Mouse (Mus musculus) c-Kit-negative CD71-positive TER-119-positive erythroid progenitor cells, embryonic 14.5 days (primary cell): ENCODE data around the gene Hnrnph1.

Source experiments
- DNase-seq: peaks from one replicate; pipeline ENCODE4 v3.0.0-alpha.2; 2013; ENCODE audit warnings: low read depth, low spot score

Hnrnph1 gene

DNA sequence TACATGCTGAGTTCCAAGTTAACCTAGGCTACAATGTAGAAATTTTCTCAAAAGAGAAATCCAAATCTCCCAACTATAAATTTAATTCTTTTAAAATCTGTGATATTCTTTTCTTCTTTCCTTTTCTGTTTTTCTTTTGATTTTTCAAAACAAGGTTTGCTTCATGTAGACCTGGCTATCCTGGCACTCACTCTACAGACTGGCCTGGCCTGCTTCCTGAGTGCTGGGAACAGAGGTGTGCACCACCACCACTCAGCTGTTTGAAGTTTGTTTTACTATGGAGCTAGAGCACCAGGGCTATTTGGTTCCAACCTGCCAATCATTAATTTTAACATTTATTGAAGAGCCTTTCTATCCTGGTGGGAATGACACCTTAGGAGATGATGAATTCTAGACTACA, 3.7 kb upstream of the Hnrnph1 start:
- no peak for DNase-seq

DNA sequence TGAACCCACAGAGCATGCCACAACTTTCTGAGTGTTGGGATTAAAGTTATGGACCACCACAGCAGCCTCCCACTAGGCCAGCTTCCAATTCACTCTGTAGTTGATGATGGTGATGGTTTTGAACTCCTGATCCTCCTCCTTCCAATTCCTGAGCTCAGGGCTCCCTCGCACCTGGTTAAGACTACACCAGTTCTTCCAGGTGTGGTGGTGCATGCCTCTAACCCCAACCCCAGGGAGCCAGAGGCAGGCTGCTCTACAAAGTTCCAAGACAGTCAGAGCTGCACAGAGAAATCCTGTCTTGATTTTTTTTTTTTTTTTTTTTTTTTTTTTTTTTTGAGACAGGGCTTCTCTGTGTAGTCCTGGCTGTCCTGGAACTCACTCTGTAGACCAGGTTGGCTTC, 3.2 kb upstream of the Hnrnph1 start:
- no peak for DNase-seq

- no peak for DNase-seq
These were observed 2.3 kb upstream of the Hnrnph1 start for GRCm38 (mm10) chr11:50374286-50375015.

GRCm38 (mm10) chr11:50375421-50375820, 1.4 kb upstream of the Hnrnph1 start:
- no peak for DNase-seq

GRCm38 (mm10) chr11:50376156-50376790, 517 bp upstream of the Hnrnph1 start:
- DNase-seq: no peak

GRCm38 (mm10) chr11:50377892-50378684, 1.3 kb downstream of the Hnrnph1 start:
- DNase-seq: peak; percentile 68

GRCm38 (mm10) chr11:50379023-50379752, 2.4 kb downstream of the Hnrnph1 start:
- DNase-seq: no peak

- no peak for DNase-seq
These were observed 4.5 kb downstream of the Hnrnph1 start for GRCm38 (mm10) chr11:50381311-50381710.

GRCm38 (mm10) chr11:50387167-50387679, 10.4 kb downstream of the Hnrnph1 start:
- DNase-seq: no peak

GRCm38 (mm10) chr11:50387697-50388096, 10.9 kb downstream of the Hnrnph1 start:
- no peak for DNase-seq

- no peak for DNase-seq
These were observed 11.6 kb downstream of the Hnrnph1 start for GRCm38 (mm10) chr11:50388217-50388929.

- DNase-seq: no peak
These were observed 12.2 kb downstream of the Hnrnph1 start for GRCm38 (mm10) chr11:50389011-50389410.

GRCm38 (mm10) chr11:50389616-50390015, 12.8 kb downstream of the Hnrnph1 start:
- no peak for DNase-seq

DNA sequence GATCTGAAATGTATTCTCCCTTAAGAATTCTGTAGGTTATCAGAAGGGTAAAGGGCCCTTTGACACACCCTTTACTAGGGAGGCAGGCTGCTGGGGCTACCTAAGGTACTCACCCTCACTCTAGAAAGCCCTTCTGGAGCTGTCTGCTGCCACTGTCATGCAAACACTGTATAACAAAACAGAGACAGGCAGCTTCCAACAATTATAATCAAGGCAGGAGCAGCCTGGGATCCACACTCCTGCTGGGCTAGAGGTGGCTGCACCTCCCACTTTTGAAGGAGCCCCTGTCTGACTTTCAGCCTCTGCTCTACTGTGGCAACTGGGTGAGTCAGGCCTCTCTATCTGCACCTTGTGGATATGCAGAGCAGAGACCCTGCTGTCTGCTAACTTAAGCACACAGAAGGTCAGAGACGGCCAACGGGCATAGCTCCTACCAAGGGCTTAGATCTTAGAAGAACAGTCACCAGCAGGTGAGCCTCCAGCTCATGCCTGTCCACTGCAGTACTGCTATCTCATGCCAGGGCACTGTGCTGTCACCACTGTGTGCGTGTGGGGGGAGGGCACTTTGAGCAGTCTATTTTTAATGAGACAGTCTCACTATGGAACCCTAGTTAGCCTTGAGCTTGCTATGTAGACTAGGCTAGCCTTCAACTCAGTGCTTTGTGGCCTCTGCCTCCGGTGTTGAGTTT, 14.6 kb downstream of the Hnrnph1 start:
- no peak for DNase-seq

GRCm38 (mm10) chr11:50393306-50393705, 16.5 kb downstream of the Hnrnph1 start:
- DNase-seq: no peak

DNA sequence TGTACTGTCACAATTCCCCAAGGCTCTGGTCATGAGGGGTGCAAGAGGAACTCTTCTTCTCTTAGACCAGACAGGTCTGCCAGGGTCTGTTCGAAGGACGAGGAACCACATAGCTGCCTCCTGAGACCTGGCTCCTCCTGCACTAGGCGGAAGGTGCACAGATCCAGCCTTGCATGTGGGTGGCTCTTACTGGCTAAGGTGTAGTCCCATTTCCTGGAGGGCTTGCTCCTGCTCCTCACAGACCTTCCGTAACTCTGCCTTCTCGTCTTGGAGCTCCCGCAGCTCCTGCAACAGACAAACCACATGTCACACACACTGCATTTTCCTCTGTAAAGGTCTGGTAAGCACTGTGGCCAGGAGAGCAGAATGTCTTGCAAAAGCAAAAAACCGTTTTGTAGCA, 17.9 kb downstream of the Hnrnph1 start:
- no peak for DNase-seq

DNA sequence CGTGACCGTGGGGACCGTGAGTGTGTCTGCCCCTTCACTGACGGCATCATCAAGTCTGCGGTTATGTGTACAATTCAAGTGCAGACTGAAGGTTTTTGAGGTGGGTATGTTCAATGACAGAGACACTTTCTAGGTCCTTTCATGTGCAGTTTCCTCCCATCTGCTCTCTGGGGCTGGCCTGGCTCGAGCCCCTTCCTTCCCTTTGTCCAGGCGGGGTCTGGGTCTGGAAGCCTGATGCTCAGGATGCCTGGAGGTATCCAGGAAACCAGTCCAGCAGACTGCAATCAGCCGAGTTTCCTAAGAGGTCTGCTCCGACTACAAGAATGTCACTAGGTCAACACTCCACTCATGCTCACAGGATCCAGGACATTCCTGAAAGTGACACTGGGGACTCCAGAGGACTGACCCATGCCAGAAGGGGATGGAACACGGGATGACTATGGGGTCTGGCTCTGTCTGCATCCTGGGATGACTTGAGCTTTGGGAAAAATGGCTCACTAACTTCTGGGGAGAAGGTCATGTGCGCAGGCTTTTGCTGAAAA, 20.0 kb downstream of the Hnrnph1 start:
- DNase-seq: no peak

DNA sequence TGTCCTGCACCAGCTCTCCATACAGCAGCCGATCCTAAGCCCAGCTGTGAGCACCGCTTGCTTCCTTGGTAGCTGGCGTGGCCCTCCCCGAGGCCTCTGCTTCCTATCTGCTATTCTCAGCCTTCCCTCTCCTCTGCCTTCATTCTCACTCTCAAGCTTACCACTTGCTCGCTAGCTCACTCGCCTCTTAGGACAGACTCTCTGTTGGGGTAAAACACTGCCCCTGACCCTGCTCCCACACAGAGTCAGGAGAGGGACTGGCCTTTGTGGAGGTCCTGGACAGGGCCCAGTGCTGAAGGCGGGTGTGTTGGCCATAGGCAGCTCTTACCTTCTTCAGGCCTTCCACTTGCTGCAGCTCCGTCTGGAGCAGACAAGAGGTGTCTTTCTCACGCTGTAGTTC, 20.5 kb downstream of the Hnrnph1 start:
- no peak for DNase-seq

DNA sequence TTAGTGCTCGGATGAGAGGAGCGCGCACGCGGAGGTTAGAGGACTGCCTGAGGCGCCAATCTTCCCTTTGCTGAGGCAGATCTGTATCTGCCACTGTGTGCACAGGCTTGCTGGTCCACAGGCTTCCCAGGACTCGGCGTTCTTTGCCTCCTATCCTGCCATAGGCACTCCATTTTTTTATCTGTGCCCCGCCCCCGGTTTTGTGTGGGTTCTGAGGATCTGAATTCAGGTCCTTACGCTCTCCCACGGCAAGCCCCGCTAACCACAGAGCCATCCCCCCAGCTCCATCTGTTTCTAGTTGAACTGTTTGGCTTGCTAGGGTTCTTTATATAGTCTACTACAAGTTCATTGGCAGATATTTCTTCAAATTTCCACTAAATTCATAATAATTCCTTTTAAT, 22.0 kb downstream of the Hnrnph1 start:
- DNase-seq: no peak

DNA sequence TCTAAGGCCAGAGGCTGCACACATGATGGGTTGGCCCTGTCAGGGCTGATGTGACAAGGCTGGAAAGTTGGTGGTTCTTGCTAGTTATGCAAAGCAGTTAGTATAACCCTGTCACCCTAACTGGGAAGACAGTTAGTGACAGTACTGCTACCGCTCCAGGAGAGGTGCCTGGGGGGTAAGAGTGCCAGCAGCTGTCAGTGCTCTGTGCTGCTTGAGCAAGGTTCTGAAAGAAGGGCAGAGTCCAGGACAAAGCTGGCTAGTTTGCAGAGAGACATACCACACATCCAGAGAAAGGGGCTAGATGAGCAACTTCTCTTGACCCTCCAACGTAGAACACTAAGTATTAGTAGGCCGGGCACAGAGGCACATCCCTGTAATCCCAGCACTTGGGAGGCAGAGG, 25.7 kb downstream of the Hnrnph1 start:
- no peak for DNase-seq
